Mouse (Mus musculus): ENCODE data around the gene Lce1h.

Lce1h gene

GRCm38 (mm10) chr3:92764965-92765364, at the start of gene Lce1h:
TSS of gene Lce1h (minus strand) at chr3:92765065.
- DNase-seq = no peak

- DNase-seq = no peak
These were observed 42.9 kb upstream of the Lce1h start, which contains the start of gene Lce1k for GRCm38 (mm10) chr3:92807791-92808190. TSS of gene Lce1k (minus strand) at chr3:92807891.

- no peak for DNase-seq
These were observed 25.5 kb upstream of the Lce1h start, which contains the start of gene Lce1j for GRCm38 (mm10) chr3:92790414-92790813. TSS of gene Lce1j (minus strand) at chr3:92790514.

GRCm38 (mm10) chr3:92778799-92779198, 13.9 kb upstream of the Lce1h start, which contains the start of gene Lce1i:
TSS of gene Lce1i (minus strand) at chr3:92778899.
- DNase-seq = no peak

GRCm38 (mm10) chr3:92771573-92771972, 6.7 kb upstream of the Lce1h start:
- DNase-seq = no peak

- no peak for DNase-seq
These were observed 11.7 kb downstream of the Lce1h start for GRCm38 (mm10) chr3:92753197-92753596.

- no peak for DNase-seq
These were observed 12.6 kb downstream of the Lce1h start, which contains the start of gene Lce1g for GRCm38 (mm10) chr3:92752238-92752637. TSS of gene Lce1g (minus strand) at chr3:92752338.

GRCm38 (mm10) chr3:92738996-92739395, 25.9 kb downstream of the Lce1h start, which contains the start of gene Gm38119:
TSS of gene Gm38119 (minus strand) at chr3:92739096.
- no peak for DNase-seq

GRCm38 (mm10) chr3:92722631-92723030, 42.2 kb downstream of the Lce1h start:
- no peak for DNase-seq

GRCm38 (mm10) chr3:92720250-92720649, 44.6 kb downstream of the Lce1h start, which contains the start of gene Lce1f:
TSS of gene Lce1f (minus strand) at chr3:92720350.
- DNase-seq = no peak

GRCm38 (mm10) chr3:92715122-92715521, 49.7 kb downstream of the Lce1h start:
- DNase-seq = no peak
